Comparison of ENCODE assay signal across 8 mouse cellular contexts in genomic region chr8:71205541-71205967, GRCm38 (mm10).
DNase-seq lines count a peak whose midpoint lies in the region; ATAC-seq lines count a peak whose summit lies in the region.
"Not testable (repeated sequence)": the region's sequence is repeated elsewhere in the genome, so short reads cannot be mapped to it uniquely, and the experiment has no call there.

No protein-coding gene starts in this region.

- DNase-seq in CD4-positive helper T cell, adult 2 months (ENCODE audit: low read depth, low spot score): peak; percentile 42
- DNase-seq in cerebellum, adult 11 months: peak; percentile 17
- peak; percentile 16 to 38 for DNase-seq in heart, postnatal 10 days
- DNase-seq in midbrain, embryonic 14.5 days: peak; percentile 1
- peak; percentile 21 for DNase-seq in splenic B cell, adult 2 months (ENCODE audit: low read depth, low spot score)

- not testable (repeated sequence) for H3K27ac ChIP-seq in forebrain, embryonic 13.5 days; kidney, embryonic 15.5 days; liver, embryonic 12.5 days; midbrain, embryonic 14.5 days (replicated peaks; ENCODE audit: low read depth, low read length)

- H3K36me3 ChIP-seq in forebrain, embryonic 13.5 days (ENCODE audit: poor library complexity, severe bottlenecking); kidney, embryonic 15.5 days; liver, embryonic 12.5 days; midbrain, embryonic 14.5 days (ENCODE audit: control insufficient read depth, insufficient read depth, low read length); splenic B cell, adult 2 months (ENCODE audit: control insufficient read depth, insufficient read depth, low read length, poor library complexity, severe bottlenecking): not testable (repeated sequence)

- H3K9ac ChIP-seq in forebrain, embryonic 13.5 days; kidney, embryonic 15.5 days; liver, embryonic 12.5 days; midbrain, embryonic 14.5 days (replicated peaks; ENCODE audit: low read length): not testable (repeated sequence)

- not testable (repeated sequence) for H3K4me3 ChIP-seq in forebrain, embryonic 13.5 days; midbrain, embryonic 14.5 days (replicated peaks; ENCODE audit: low read depth, low read length)
- peak overlapping the region; percentile 33 for H3K4me3 ChIP-seq in kidney, embryonic 15.5 days (replicated peaks)
- peak overlapping the region; percentile 37 for H3K4me3 ChIP-seq in liver, embryonic 12.5 days

- intact Hi-C loops in heart, postnatal 10 days (cut with DNase I): not testable (repeated sequence)

- H3K27me3 ChIP-seq in forebrain, embryonic 13.5 days; kidney, embryonic 15.5 days; liver, embryonic 12.5 days (replicated peaks); midbrain, embryonic 14.5 days (ENCODE audit: control insufficient read depth, insufficient read depth, low read length); splenic B cell, adult 2 months (ENCODE audit: control insufficient read depth, insufficient read depth, low read length, poor library complexity, severe bottlenecking): not testable (repeated sequence)

- H3K4me2 ChIP-seq in forebrain, embryonic 13.5 days: peak overlapping the region; percentile 40; the same call in 1 of the 2 replicates
- H3K4me2 ChIP-seq in kidney, embryonic 15.5 days: peak overlapping the region; percentile 54
- peak overlapping the region; percentile 50 for H3K4me2 ChIP-seq in liver, embryonic 12.5 days
- 0 out of 2 replicates have a peak overlapping the region, but pooled peaks have one; percentile 17 for H3K4me2 ChIP-seq in midbrain, embryonic 14.5 days (ENCODE audit: low read length)

- WGBS in forebrain, embryonic 13.5 days: 10% methylated on average over 8 of the region's 11 CpGs
- 10% methylated on average over 7 of the region's 11 CpGs for WGBS in kidney, embryonic 15.5 days
- 6% methylated on average over 8 of the region's 11 CpGs for WGBS in liver, embryonic 12.5 days (ENCODE audit: insufficient replicate concordance)
- 6% methylated on average over 6 of the region's 11 CpGs for WGBS in midbrain, embryonic 14.5 days

- peak; percentile 51; the same call in 1 of the 2 replicates for ATAC-seq in forebrain, embryonic 13.5 days
- peak; percentile 52; the same call in 1 of the 2 replicates for ATAC-seq in kidney, embryonic 15.5 days (replicated peaks; ENCODE audit: low FRiP score)
- ATAC-seq in liver, embryonic 12.5 days: not testable (repeated sequence)
- ATAC-seq in midbrain, embryonic 14.5 days (ENCODE audit: low FRiP score, low TSS enrichment): peak; percentile 60

- H3K9me3 ChIP-seq in forebrain, embryonic 13.5 days (replicated peaks); kidney, embryonic 15.5 days (replicated peaks); liver, embryonic 12.5 days (replicated peaks); midbrain, embryonic 14.5 days (ENCODE audit: control insufficient read depth, low read length): not testable (repeated sequence)

- not testable (repeated sequence) for H3K4me1 ChIP-seq in forebrain, embryonic 13.5 days; kidney, embryonic 15.5 days; liver, embryonic 12.5 days; midbrain, embryonic 14.5 days (ENCODE audit: control insufficient read depth, insufficient read depth, low read length)
